Mouse (Mus musculus): ENCODE measurements at regions not wholly inside any gene's neighbourhood (a gene's known extent, or its start where the extent isn't known, plus 50 kb on each side); places are given as distances from the start of the nearest gene placed in this dataset.

GRCm38 (mm10) chr8:100942680-100943427, 1526.6 kb upstream of the Cdh8 start:
- WGBS = 52% methylated on average over 6 of the region's 6 CpGs
- no peak for DNase-seq (ENCODE audit: low spot score)

GRCm38 (mm10) chr8:100939533-100939932, 1523.3 kb upstream of the Cdh8 start:
- no peak overlapping the region for H3K4me3 ChIP-seq (ENCODE audit: low read depth, low read length)
- no peaks in the 10 kb centered on the region for H3K27me3 ChIP-seq (ENCODE audit: control insufficient read depth, insufficient read depth, low read length)
- ATAC-seq (ENCODE audit: low FRiP score, low TSS enrichment) = no peak
- no peak overlapping the region for H3K9ac ChIP-seq (ENCODE audit: low read length)
- no peaks in the 10 kb centered on the region for H3K4me1 ChIP-seq (replicated peaks; ENCODE audit: control insufficient read depth, insufficient read depth)
- WGBS = 53% methylated on average over 4 of the region's 4 CpGs
- DNase-seq (ENCODE audit: low spot score) = no peak
- no peak overlapping the region for H3K27ac ChIP-seq (replicated peaks)
- no peak overlapping the region for H3K4me2 ChIP-seq (replicated peaks; ENCODE audit: low read depth)
- no peaks in the 10 kb centered on the region for H3K36me3 ChIP-seq (ENCODE audit: control insufficient read depth, insufficient read depth, low read length)
- TF ChIP-seq CTCF (IDR thresholded peaks at IDR 0.05; ENCODE audit: low read depth) = no peak
- no peak for TF ChIP-seq EP300 (optimal IDR thresholded peaks at IDR 0.05)
- H3K9me3 ChIP-seq (ENCODE audit: control insufficient read depth, low read length) = no peaks in the 10 kb centered on the region

More at GRCm38 (mm10) chr8:100942680-100943427, 1526.6 kb upstream of the Cdh8 start:
- no peaks in the 10 kb centered on the region for H3K4me1 ChIP-seq (replicated peaks; ENCODE audit: control insufficient read depth, insufficient read depth)
- no peak overlapping the region for H3K9ac ChIP-seq (ENCODE audit: low read length)
- no peaks in the 10 kb centered on the region for H3K27me3 ChIP-seq (ENCODE audit: control insufficient read depth, insufficient read depth, low read length)
- no peaks in the 10 kb centered on the region for H3K9me3 ChIP-seq (ENCODE audit: control insufficient read depth, low read length)
- TF ChIP-seq EP300 (optimal IDR thresholded peaks at IDR 0.05) (no peak), CTCF (IDR thresholded peaks at IDR 0.05; ENCODE audit: low read depth) (peak; percentile 64)
- no peak overlapping the region for H3K27ac ChIP-seq (replicated peaks)
- no peak overlapping the region for H3K4me3 ChIP-seq (ENCODE audit: low read depth, low read length)
- no peaks in the 10 kb centered on the region for H3K36me3 ChIP-seq (ENCODE audit: control insufficient read depth, insufficient read depth, low read length)
- no peak for ATAC-seq (ENCODE audit: low FRiP score, low TSS enrichment)
- no peak overlapping the region for H3K4me2 ChIP-seq (replicated peaks; ENCODE audit: low read depth)

- H3K27me3 ChIP-seq (ENCODE audit: control insufficient read depth, insufficient read depth, low read length) = no peaks in the 10 kb centered on the region
- DNase-seq (ENCODE audit: low spot score) (no peak), ATAC-seq (ENCODE audit: low FRiP score, low TSS enrichment) (no peak)
- no peak for TF ChIP-seq CTCF (IDR thresholded peaks at IDR 0.05; ENCODE audit: low read depth)
- TF ChIP-seq EP300 (optimal IDR thresholded peaks at IDR 0.05) = no peak
- no peak overlapping the region for H3K27ac ChIP-seq (replicated peaks)
- H3K9me3 ChIP-seq (ENCODE audit: control insufficient read depth, low read length) = no peaks in the 10 kb centered on the region
- H3K4me2 ChIP-seq (replicated peaks; ENCODE audit: low read depth) = no peak overlapping the region
- H3K4me1 ChIP-seq (replicated peaks; ENCODE audit: control insufficient read depth, insufficient read depth) = no peaks in the 10 kb centered on the region
- WGBS = 82% methylated on average over 3 of the region's 3 CpGs
- no peak overlapping the region for H3K4me3 ChIP-seq (ENCODE audit: low read depth, low read length)
- no peaks in the 10 kb centered on the region for H3K36me3 ChIP-seq (ENCODE audit: control insufficient read depth, insufficient read depth, low read length)
- H3K9ac ChIP-seq (ENCODE audit: low read length) = no peak overlapping the region
Measured at GRCm38 (mm10) chr8:100890307-100890706, 1474.0 kb upstream of the Cdh8 start.

- Histone ChIP-seq H3K27ac (replicated peaks) (no peak overlapping the region), H3K9me3 (ENCODE audit: control insufficient read depth, low read length) (no peaks in the 10 kb centered on the region), H3K4me3 (ENCODE audit: low read depth, low read length) (no peak overlapping the region), H3K4me1 (replicated peaks; ENCODE audit: control insufficient read depth, insufficient read depth) (no peaks in the 10 kb centered on the region), H3K4me2 (replicated peaks; ENCODE audit: low read depth) (no peak overlapping the region), H3K9ac (ENCODE audit: low read length) (no peak overlapping the region), H3K36me3 (ENCODE audit: control insufficient read depth, insufficient read depth, low read length) (no peaks in the 10 kb centered on the region), H3K27me3 (ENCODE audit: control insufficient read depth, insufficient read depth, low read length) (no peaks in the 10 kb centered on the region)
- TF ChIP-seq EP300 (optimal IDR thresholded peaks at IDR 0.05) (no peak), CTCF (IDR thresholded peaks at IDR 0.05; ENCODE audit: low read depth) (no peak)
- DNase-seq (ENCODE audit: low spot score) (no peak), ATAC-seq (ENCODE audit: low FRiP score, low TSS enrichment) (no peak)
- WGBS = 53% methylated on average over 6 of the region's 6 CpGs
Measured at GRCm38 (mm10) chr8:100865624-100866023, 1449.4 kb upstream of the Cdh8 start.

- TF ChIP-seq CTCF (IDR thresholded peaks at IDR 0.05; ENCODE audit: low read depth) = peak; percentile 91
- TF ChIP-seq EP300 (optimal IDR thresholded peaks at IDR 0.05) = no peak
- Histone ChIP-seq H3K9ac (ENCODE audit: low read length) (no peak overlapping the region), H3K36me3 (ENCODE audit: control insufficient read depth, insufficient read depth, low read length) (no peaks in the 10 kb centered on the region), H3K4me2 (replicated peaks; ENCODE audit: low read depth) (no peak overlapping the region), H3K4me1 (replicated peaks; ENCODE audit: control insufficient read depth, insufficient read depth) (no peaks in the 10 kb centered on the region), H3K27ac (replicated peaks) (no peak overlapping the region), H3K27me3 (ENCODE audit: control insufficient read depth, insufficient read depth, low read length) (no peaks in the 10 kb centered on the region), H3K4me3 (ENCODE audit: low read depth, low read length) (no peak overlapping the region), H3K9me3 (ENCODE audit: control insufficient read depth, low read length) (no peaks in the 10 kb centered on the region)
- DNase-seq (ENCODE audit: low spot score) (peak; percentile 32), ATAC-seq (ENCODE audit: low FRiP score, low TSS enrichment) (no peak)
- 45% methylated on average over 2 of the region's 2 CpGs for WGBS
Measured at GRCm38 (mm10) chr8:100850822-100851437, 1434.7 kb upstream of the Cdh8 start.

All from stomach, postnatal 0 days (tissue).